Mouse (Mus musculus): ENCODE data around the gene Vipas39. TPM values are rescaled to one million over a fixed set of nuclear protein-coding genes. Genes with fewer than 3 reads are reported as not detected.
A peak's percentile ranks its signal among the peaks of the same experiment; 100 is the strongest.
"Not testable (repeated sequence)": the region's sequence is repeated elsewhere in the genome, so short reads cannot be mapped to it uniquely, and the experiment has no call there.

Gene Vipas39
- polyA plus RNA-seq, 1 experiment from 2014 or later: 62.1 TPM

- H3K27me3 ChIP-seq: peaks cover 7% of the 10 kb centered on the region
- H3K9me3 ChIP-seq: no peaks in the 10 kb centered on the region
- H3K27ac ChIP-seq (replicated peaks): no peak overlapping the region
- H3K4me3 ChIP-seq: no peak overlapping the region
- 79% methylated on average over 4 of the region's 4 CpGs for WGBS
- no peaks in the 10 kb centered on the region for H3K36me3 ChIP-seq
- H3K4me2 ChIP-seq (replicated peaks): no peak overlapping the region
- no peak overlapping the region for H3K9ac ChIP-seq (replicated peaks)
- H3K4me1 ChIP-seq: no peaks in the 10 kb centered on the region
- ATAC-seq (ENCODE audit: low FRiP score, low read depth): no peak
Observed at GRCm38 (mm10) chr12:87284268-87284667, 18.2 kb upstream of the Vipas39 start.

- no peak for ATAC-seq (ENCODE audit: low FRiP score, low read depth)
- Histone ChIP-seq H3K4me1 (0 out of 2 replicates have a peak, but pooled peaks cover 2% of the 10 kb centered on the region), H3K9ac (replicated peaks) (no peak overlapping the region), H3K9me3 (no peaks in the 10 kb centered on the region), H3K4me2 (replicated peaks) (no peak overlapping the region), H3K27ac (replicated peaks) (no peak overlapping the region), H3K27me3 (peaks cover 7% of the 10 kb centered on the region), H3K4me3 (no peak overlapping the region), H3K36me3 (no peaks in the 10 kb centered on the region)
- 56% methylated on average over 7 of the region's 7 CpGs for WGBS
Observed at GRCm38 (mm10) chr12:87283706-87284105, 17.6 kb upstream of the Vipas39 start.

- Histone ChIP-seq H3K27me3 (peaks cover 7% of the 10 kb centered on the region), H3K4me1 (peaks cover 7% of the 10 kb centered on the region; the same call in 1 of the 2 replicates), H3K4me3 (no peak overlapping the region), H3K9me3 (no peaks in the 10 kb centered on the region), H3K27ac (replicated peaks) (no peak overlapping the region), H3K36me3 (no peaks in the 10 kb centered on the region), H3K4me2 (replicated peaks) (no peak overlapping the region), H3K9ac (replicated peaks) (no peak overlapping the region)
- 96% methylated on average over 4 of the region's 4 CpGs for WGBS
- no peak for ATAC-seq (ENCODE audit: low FRiP score, low read depth)
Observed at GRCm38 (mm10) chr12:87282743-87283142, 16.7 kb upstream of the Vipas39 start.

- Histone ChIP-seq H3K4me1 (peaks cover 7% of the 10 kb centered on the region; the same call in 1 of the 2 replicates), H3K9ac (replicated peaks) (no peak overlapping the region), H3K4me3 (no peak overlapping the region), H3K4me2 (replicated peaks) (no peak overlapping the region), H3K9me3 (no peaks in the 10 kb centered on the region), H3K27me3 (peaks cover 7% of the 10 kb centered on the region), H3K36me3 (0 out of 2 replicates have a peak, but pooled peaks cover 3% of the 10 kb centered on the region), H3K27ac (replicated peaks) (no peak overlapping the region)
- ATAC-seq (ENCODE audit: low FRiP score, low read depth): no peak
- WGBS: 93% methylated on average over 1 of the region's 1 CpGs
Observed at GRCm38 (mm10) chr12:87281766-87282165, 15.7 kb upstream of the Vipas39 start.

GRCm38 (mm10) chr12:87279879-87280278 is 13.8 kb upstream of the Vipas39 start:
- Histone ChIP-seq H3K27ac (replicated peaks) (no peak overlapping the region), H3K36me3 (peaks cover 22% of the 10 kb centered on the region)
- 32% methylated on average over 14 of the region's 14 CpGs for WGBS

GRCm38 (mm10) chr12:87279350-87279749 is 13.3 kb upstream of the Vipas39 start:
- no peak for ATAC-seq (ENCODE audit: low FRiP score, low read depth)
- H3K4me1 ChIP-seq: peaks cover 7% of the 10 kb centered on the region; the same call in 1 of the 2 replicates
- WGBS: 65% methylated on average over 3 of the region's 3 CpGs

More at GRCm38 (mm10) chr12:87279879-87280278, 13.8 kb upstream of the Vipas39 start:
- no peak overlapping the region for H3K4me3 ChIP-seq
- H3K9me3 ChIP-seq: no peaks in the 10 kb centered on the region
- peaks cover 7% of the 10 kb centered on the region; the same call in 1 of the 2 replicates for H3K4me1 ChIP-seq
- no peak overlapping the region for H3K9ac ChIP-seq (replicated peaks)
- no peak for ATAC-seq (ENCODE audit: low FRiP score, low read depth)
- no peak overlapping the region for H3K4me2 ChIP-seq (replicated peaks)
- H3K27me3 ChIP-seq: peaks cover 7% of the 10 kb centered on the region

GRCm38 (mm10) chr12:87278118-87278730 is 12.2 kb upstream of the Vipas39 start:
- no peak for ATAC-seq (ENCODE audit: low FRiP score, low read depth)
- no peaks in the 10 kb centered on the region for H3K9me3 ChIP-seq
- H3K4me3 ChIP-seq: no peak overlapping the region
- H3K4me1 ChIP-seq: peaks cover 7% of the 10 kb centered on the region; the same call in 1 of the 2 replicates
- no peak overlapping the region for H3K4me2 ChIP-seq (replicated peaks)
- peaks cover 37% of the 10 kb centered on the region for H3K36me3 ChIP-seq
- WGBS: 23% methylated on average over 6 of the region's 6 CpGs
- H3K27ac ChIP-seq (replicated peaks): no peak overlapping the region
- no peak overlapping the region for H3K9ac ChIP-seq (replicated peaks)
- peaks cover 7% of the 10 kb centered on the region for H3K27me3 ChIP-seq

More at GRCm38 (mm10) chr12:87279350-87279749, 13.3 kb upstream of the Vipas39 start:
- H3K9ac ChIP-seq (replicated peaks): no peak overlapping the region
- H3K9me3 ChIP-seq: no peaks in the 10 kb centered on the region
- no peak overlapping the region for H3K4me2 ChIP-seq (replicated peaks)
- H3K27me3 ChIP-seq: peaks cover 7% of the 10 kb centered on the region
- H3K27ac ChIP-seq (replicated peaks): no peak overlapping the region
- peaks cover 27% of the 10 kb centered on the region for H3K36me3 ChIP-seq
- no peak overlapping the region for H3K4me3 ChIP-seq

- H3K4me2 ChIP-seq (replicated peaks); ATAC-seq (ENCODE audit: low FRiP score, low read depth); H3K4me1 ChIP-seq; H3K27ac ChIP-seq (replicated peaks); H3K9me3 ChIP-seq; H3K4me3 ChIP-seq; H3K9ac ChIP-seq (replicated peaks); H3K27me3 ChIP-seq: not testable (repeated sequence)
- 86% methylated on average over 4 of the region's 4 CpGs for WGBS
- H3K36me3 ChIP-seq: peaks cover 47% of the 10 kb centered on the region
Observed at GRCm38 (mm10) chr12:87277251-87277650, 11.2 kb upstream of the Vipas39 start.

- Histone ChIP-seq H3K4me1 (peaks cover 7% of the 10 kb centered on the region; the same call in 1 of the 2 replicates), H3K4me2 (replicated peaks) (no peak overlapping the region), H3K4me3 (no peak overlapping the region), H3K9me3 (no peaks in the 10 kb centered on the region), H3K27ac (replicated peaks) (no peak overlapping the region), H3K36me3 (peaks cover 68% of the 10 kb centered on the region), H3K27me3 (peaks cover 7% of the 10 kb centered on the region), H3K9ac (replicated peaks) (no peak overlapping the region)
- ATAC-seq (ENCODE audit: low FRiP score, low read depth): no peak
- 88% methylated on average over 9 of the region's 9 CpGs for WGBS
Observed at GRCm38 (mm10) chr12:87274853-87275831, 9.1 kb upstream of the Vipas39 start.

GRCm38 (mm10) chr12:87267682-87268081 is 1.6 kb upstream of the Vipas39 start:
- no peak for ATAC-seq (ENCODE audit: low FRiP score, low read depth)
- Histone ChIP-seq H3K4me1 (peaks cover 22% of the 10 kb centered on the region), H3K27ac (replicated peaks) (no peak overlapping the region), H3K27me3 (no peaks in the 10 kb centered on the region), H3K4me3 (peak overlapping the region; percentile 57), H3K9ac (replicated peaks) (peak overlapping the region; percentile 89; the same call in 1 of the 2 replicates), H3K36me3 (peaks cover 45% of the 10 kb centered on the region), H3K9me3 (no peaks in the 10 kb centered on the region), H3K4me2 (replicated peaks) (peak overlapping the region; percentile 95)
- WGBS: 27% methylated on average over 4 of the region's 4 CpGs

- WGBS: under 1% methylated on average over 31 of the region's 31 CpGs
Observed at GRCm38 (mm10) chr12:87266827-87267603, 959 bp upstream of the Vipas39 start.

More at GRCm38 (mm10) chr12:87266827-87267603, 959 bp upstream of the Vipas39 start:
- ATAC-seq (ENCODE audit: low FRiP score, low read depth): peak; percentile 71; the same call in 1 of the 2 replicates
- Histone ChIP-seq H3K27ac (replicated peaks) (peak overlapping the region; percentile 86), H3K27me3 (no peaks in the 10 kb centered on the region), H3K9me3 (no peaks in the 10 kb centered on the region), H3K4me3 (peak overlapping the region; percentile 57), H3K36me3 (peaks cover 43% of the 10 kb centered on the region), H3K4me2 (replicated peaks) (peak overlapping the region; percentile 95), H3K9ac (replicated peaks) (peak overlapping the region; percentile 89), H3K4me1 (peaks cover 22% of the 10 kb centered on the region)
